Mouse (Mus musculus): ENCODE results near the gene Cd7.

GRCm38 (mm10) chr11:121004281-121004680, 34.9 kb downstream of the Cd7 start:
- no peak for TF ChIP-seq CTCF (conservative IDR thresholded peaks at IDR 0.05; ENCODE audit: low read length)
- no peak for TF ChIP-seq POU5F1 (IDR thresholded peaks at IDR 0.05; ENCODE audit: borderline replicate concordance, low read length)
